Mouse (Mus musculus) midbrain, embryonic 12.5 days (tissue): ENCODE results near the gene Tdp2. TPM values are rescaled to one million over a fixed set of nuclear protein-coding genes. Genes with fewer than 3 reads are reported as not detected.

Experiments
- ATAC-seq: fragments of 200-750 bp; cut with Nextera tagmentation; 2 replicates; pipeline ENCODE4 v1.8.0; 2017; ENCODE audit warnings: low read depth, moderate TSS enrichment, moderate library complexity; ENCODE audit not compliant: low FRiP score
- H3K27ac ChIP-seq: fragments of 300-500 bp; sonication (generic); replicated peaks from 2 replicates; pipeline ENCODE4 v1.5.1; 2016; ENCODE audit warnings: mild to moderate bottlenecking
- H3K27me3 ChIP-seq: fragments of 300-500 bp; sonication (generic); 2 replicates; pipeline ENCODE4 v1.6.1; 2016; ENCODE audit warnings: mild to moderate bottlenecking
- H3K36me3 ChIP-seq: fragments of 300-500 bp; sonication (generic); 2 replicates; pipeline ENCODE4 v1.6.1; 2016
- H3K4me1 ChIP-seq: fragments of 300-500 bp; sonication (generic); 2 replicates; pipeline ENCODE4 v1.6.1; 2016
- H3K4me2 ChIP-seq: fragments of 300-500 bp; sonication (generic); replicated peaks from 2 replicates; pipeline ENCODE4 v1.6.1; 2016; ENCODE audit warnings: mild to moderate bottlenecking, moderate library complexity
- H3K4me3 ChIP-seq: fragments of 300-500 bp; sonication (generic); 2 replicates; pipeline ENCODE4 v1.5.1; 2016; ENCODE audit warnings: mild to moderate bottlenecking
- H3K9ac ChIP-seq: fragments of 300-500 bp; sonication (generic); replicated peaks from 2 replicates; pipeline ENCODE4 v1.6.1; 2016; ENCODE audit warnings: mild to moderate bottlenecking, moderate library complexity
- H3K9me3 ChIP-seq: fragments of 300-500 bp; sonication (generic); 2 replicates; pipeline ENCODE4 v1.6.1; 2016; ENCODE audit warnings: mild to moderate bottlenecking
- WGBS: fragments of 180-500 bp; shearing (Covaris S2); methylation state at CpG from one replicate; pipeline ENCODE4 v1.1.7; 2016; 5-methylcytosine and 5-hydroxymethylcytosine counted together
- polyA plus RNA-seq: library from polyadenylated mRNA; unstranded; fragments of >200 nt; fragmentation: Nextera tagmentation; extraction: Ambion mirVana; gene quantifications from 2 replicates; pipeline ENCODE4 v1.2.1, GENCODE M21; 2016

Gene Tdp2
- polyA plus RNA-seq, 1 experiment from 2014 or later = 69.3 TPM

DNA sequence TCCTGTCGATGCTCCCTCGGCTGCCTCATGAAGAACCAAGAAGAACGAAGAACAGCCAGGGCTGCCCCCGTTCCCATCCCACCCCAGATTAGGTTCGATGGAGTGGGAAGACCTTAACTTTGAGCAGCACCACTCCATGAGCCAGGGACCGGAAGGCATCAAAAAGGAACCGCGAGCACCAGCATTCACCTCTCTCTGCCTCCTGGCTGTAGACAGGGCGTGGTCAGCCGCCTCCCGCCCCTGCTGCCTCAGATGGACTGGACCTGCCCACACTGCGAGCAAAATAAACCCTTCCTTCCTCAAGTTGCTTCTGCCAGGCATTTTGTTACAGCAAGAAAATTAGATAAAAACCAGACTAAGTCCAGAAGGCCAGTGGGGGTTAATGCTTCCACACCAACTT lies 29.6 kb downstream of the Tdp2 start:
- 85% methylated on average over 12 of the region's 12 CpGs for WGBS
- Histone ChIP-seq H3K27me3 (no peaks in the 10 kb centered on the region), H3K9me3 (no peaks in the 10 kb centered on the region), H3K4me1 (0 out of 2 replicates have a peak, but pooled peaks cover 3% of the 10 kb centered on the region), H3K4me3 (no peak overlapping the region), H3K4me2 (no peak overlapping the region), H3K36me3 (no peaks in the 10 kb centered on the region), H3K27ac (no peak overlapping the region), H3K9ac (no peak overlapping the region)
- ATAC-seq = no peak

DNA sequence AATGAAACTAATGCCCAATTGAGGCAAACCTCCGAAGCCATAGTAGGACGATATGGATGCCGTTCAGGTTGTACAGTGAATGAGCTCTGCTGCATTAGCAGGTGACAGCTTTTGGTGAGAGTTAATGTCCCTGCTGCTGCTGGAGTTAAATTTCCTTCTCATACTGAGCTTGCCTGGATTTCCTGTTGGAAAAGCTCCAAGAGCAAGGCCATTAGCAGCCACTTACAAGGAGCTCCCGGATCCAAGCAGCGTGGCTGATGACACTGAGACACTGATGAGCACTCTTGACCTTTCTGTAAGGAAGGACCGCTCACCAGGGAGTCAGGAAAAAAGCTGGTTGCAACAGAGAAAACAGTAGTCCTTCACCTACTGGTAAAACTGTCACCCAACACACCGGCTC lies 30.5 kb downstream of the Tdp2 start:
- Histone ChIP-seq H3K4me3 (no peak overlapping the region), H3K36me3 (no peaks in the 10 kb centered on the region), H3K27ac (no peak overlapping the region), H3K9ac (no peak overlapping the region), H3K4me2 (no peak overlapping the region), H3K27me3 (no peaks in the 10 kb centered on the region), H3K4me1 (0 out of 2 replicates have a peak, but pooled peaks cover 3% of the 10 kb centered on the region), H3K9me3 (no peaks in the 10 kb centered on the region)
- ATAC-seq = no peak
- WGBS = 88% methylated on average over 7 of the region's 7 CpGs

DNA sequence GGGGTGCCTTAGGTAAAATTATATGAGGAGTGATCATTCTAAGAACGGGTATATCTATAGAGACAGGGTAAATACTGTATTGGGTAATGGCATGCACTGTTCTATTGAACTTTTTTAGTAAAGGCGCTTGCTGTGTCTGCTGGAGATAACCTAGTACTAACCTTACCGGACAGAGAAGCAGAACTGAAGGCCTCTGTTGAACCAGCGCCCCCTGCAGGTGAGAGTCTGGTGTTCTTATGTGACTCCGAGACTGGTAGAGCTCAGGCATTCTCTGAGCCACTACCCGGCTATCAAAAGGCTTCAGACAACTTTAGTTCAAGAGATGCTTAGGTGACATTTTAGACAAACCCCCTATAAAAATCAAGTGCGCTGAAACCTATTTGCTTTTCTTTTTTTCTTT lies 31.0 kb downstream of the Tdp2 start:
- WGBS = 62% methylated on average over 7 of the region's 7 CpGs
- Histone ChIP-seq H3K4me2 (no peak overlapping the region), H3K4me3 (no peak overlapping the region), H3K9ac (no peak overlapping the region), H3K27ac (no peak overlapping the region), H3K36me3 (no peaks in the 10 kb centered on the region), H3K27me3 (no peaks in the 10 kb centered on the region), H3K9me3 (no peaks in the 10 kb centered on the region), H3K4me1 (0 out of 2 replicates have a peak, but pooled peaks cover 3% of the 10 kb centered on the region)
- no peak for ATAC-seq

DNA sequence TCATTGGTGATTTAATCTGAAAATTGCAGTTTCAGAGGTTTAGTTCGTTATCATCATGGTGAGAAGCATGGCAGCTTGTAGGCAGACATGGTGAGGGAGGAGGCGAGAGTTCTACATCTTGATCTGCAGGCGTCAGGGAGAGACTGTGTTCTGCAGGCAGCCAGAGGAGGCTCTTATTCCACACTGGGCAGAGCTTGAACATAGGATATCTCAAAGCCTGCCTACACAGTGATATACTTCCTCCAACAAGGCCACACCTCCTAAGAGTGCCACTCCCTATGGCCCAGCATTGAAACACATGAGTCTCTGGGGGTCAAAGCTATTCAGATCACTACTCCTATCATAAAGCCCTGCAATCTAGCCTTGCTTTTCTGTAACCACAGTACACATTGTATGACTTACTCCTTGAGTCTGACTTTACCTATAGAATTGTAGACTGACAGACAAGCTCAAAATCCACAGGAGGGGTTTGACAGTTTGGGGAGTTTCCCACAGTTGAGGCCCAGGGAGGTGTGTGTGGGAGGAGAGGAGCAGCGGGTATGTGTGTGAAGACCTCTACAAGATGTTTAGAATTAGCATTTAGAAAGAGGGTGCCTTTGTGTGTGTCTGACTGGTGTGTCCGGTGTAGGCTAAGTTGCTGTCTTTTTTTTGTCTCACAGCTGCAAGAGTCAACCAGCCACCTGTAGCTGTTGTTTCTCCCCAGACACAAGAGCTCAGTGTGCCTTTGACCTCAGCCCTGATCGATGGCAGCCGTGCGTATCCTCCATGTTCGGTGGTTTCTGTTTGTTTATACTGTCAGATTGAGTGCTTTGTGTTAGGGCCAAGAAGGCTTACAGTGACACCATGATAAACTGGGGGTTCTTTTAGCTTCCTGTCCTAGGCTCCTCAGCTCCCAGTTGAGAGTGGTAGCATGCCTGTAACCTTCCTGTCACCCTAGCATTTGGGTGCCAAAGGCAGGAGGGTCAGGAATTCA lies 35.2 kb downstream of the Tdp2 start:
- no peaks in the 10 kb centered on the region for H3K27me3 ChIP-seq
- 0 out of 2 replicates have a peak, but pooled peaks cover 3% of the 10 kb centered on the region for H3K4me1 ChIP-seq
- H3K27ac ChIP-seq = no peak overlapping the region
- no peaks in the 10 kb centered on the region for H3K9me3 ChIP-seq
- ATAC-seq = no peak
- no peak overlapping the region for H3K9ac ChIP-seq
- H3K4me3 ChIP-seq = no peak overlapping the region
- 71% methylated on average over 9 of the region's 9 CpGs for WGBS
- no peaks in the 10 kb centered on the region for H3K36me3 ChIP-seq
- no peak overlapping the region for H3K4me2 ChIP-seq

DNA sequence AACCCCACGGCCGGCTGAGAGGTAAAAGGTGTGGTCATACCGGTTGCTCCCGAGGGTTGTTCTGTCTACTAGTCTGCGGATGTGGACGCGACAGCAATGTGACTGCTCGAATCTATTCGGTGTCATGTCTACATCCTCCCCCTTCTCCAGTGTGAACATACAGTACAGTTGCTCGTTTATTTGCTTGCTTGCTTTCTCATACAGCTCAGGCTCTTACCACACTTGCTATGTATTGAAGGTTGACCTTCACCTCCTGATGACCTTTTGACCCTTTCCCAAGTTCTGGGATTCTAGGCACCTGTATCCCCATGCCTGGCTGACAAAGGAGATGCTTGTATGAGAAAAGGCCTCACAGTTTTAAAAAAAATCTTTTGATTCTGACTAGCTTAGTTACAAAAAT lies 36.3 kb downstream of the Tdp2 start:
- no peak for ATAC-seq
- no peak overlapping the region for H3K27ac ChIP-seq
- H3K9ac ChIP-seq = no peak overlapping the region
- no peaks in the 10 kb centered on the region for H3K4me1 ChIP-seq
- WGBS = 91% methylated on average over 10 of the region's 10 CpGs
- no peaks in the 10 kb centered on the region for H3K9me3 ChIP-seq
- H3K27me3 ChIP-seq = no peaks in the 10 kb centered on the region
- H3K36me3 ChIP-seq = no peaks in the 10 kb centered on the region
- H3K4me2 ChIP-seq = no peak overlapping the region
- H3K4me3 ChIP-seq = no peak overlapping the region

DNA sequence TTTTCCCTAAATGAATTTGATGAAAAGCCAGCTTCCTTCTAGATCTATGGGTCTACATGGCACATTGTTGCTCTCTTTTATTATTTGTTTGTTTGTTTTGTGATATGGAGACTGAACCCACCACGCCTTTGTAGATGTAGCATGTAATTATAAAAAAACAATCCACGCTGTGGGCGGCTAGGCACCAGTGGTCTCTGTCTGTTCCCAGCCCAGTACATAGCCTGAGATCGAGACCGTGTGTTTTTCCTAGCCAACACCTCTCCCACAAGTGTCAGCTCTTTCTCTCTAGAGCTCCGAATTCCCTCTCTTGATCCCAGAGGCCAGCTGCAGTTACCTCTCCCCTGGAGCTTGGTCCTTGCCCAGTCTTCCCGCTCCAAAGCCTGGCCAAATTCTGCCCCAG lies 36.8 kb downstream of the Tdp2 start:
- Histone ChIP-seq H3K27me3 (no peaks in the 10 kb centered on the region), H3K4me2 (no peak overlapping the region), H3K27ac (no peak overlapping the region), H3K36me3 (no peaks in the 10 kb centered on the region), H3K9me3 (no peaks in the 10 kb centered on the region), H3K4me1 (no peaks in the 10 kb centered on the region), H3K9ac (no peak overlapping the region), H3K4me3 (no peak overlapping the region)
- ATAC-seq = no peak
- WGBS = 91% methylated on average over 7 of the region's 7 CpGs

DNA sequence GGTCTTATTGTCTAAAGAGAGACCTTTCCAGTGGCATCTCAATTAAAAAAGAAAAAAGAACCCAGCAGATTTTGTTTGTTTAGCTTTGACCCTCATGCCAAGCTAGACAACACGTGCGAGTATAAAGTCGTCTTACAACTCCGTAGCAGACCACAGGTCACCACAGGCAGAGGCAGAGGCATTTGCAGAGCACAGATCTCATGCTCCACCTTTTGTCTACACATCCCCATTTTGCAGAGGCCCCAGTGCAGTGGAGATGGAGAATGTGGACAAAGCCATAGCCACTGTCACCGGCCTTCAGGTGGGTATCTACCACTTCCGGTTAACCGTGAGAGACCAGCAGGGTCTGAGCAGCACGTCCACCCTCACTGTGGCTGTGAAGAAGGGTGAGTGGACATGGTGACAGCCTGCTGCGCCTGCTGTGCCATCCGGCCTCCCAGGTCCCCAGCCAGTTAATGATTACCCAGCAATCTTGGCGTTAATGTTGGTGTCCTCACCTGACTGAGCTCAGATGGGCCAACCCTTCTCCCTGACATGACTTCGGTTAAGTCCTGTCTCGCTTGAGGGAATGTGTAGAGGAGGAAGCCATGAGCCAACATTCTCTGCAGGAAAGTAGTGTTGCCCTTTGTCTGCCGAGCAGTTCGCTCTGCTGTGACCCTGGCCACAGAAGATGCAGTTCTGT lies 48.0 kb downstream of the Tdp2 start:
- H3K4me1 ChIP-seq = no peaks in the 10 kb centered on the region
- H3K9me3 ChIP-seq = no peaks in the 10 kb centered on the region; the same call in 1 of the 2 replicates
- H3K27ac ChIP-seq = no peak overlapping the region
- H3K27me3 ChIP-seq = no peaks in the 10 kb centered on the region
- no peak overlapping the region for H3K9ac ChIP-seq
- 90% methylated on average over 15 of the region's 15 CpGs for WGBS
- no peak for ATAC-seq
- H3K36me3 ChIP-seq = no peaks in the 10 kb centered on the region
- H3K4me3 ChIP-seq = no peak overlapping the region
- no peak overlapping the region for H3K4me2 ChIP-seq

DNA sequence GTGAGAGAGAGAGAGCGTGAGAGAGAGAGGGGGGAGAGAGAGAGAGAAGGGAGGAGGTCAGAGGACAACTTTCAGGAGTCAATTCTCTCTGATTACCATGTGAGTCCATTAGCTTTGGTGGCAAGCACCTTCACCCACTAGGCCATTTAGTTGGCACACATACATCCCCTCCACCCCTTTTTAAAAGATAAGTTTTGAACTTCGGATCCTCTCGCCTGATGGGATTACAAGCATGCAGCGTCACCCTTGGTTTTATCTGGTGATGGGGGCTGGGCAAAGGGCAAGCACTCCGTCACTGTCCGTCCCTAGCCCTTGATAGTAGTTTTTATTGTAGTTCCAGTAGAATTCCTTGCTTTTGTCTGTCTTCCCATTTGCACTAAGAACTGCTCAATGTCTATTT lies 48.7 kb downstream of the Tdp2 start:
- Histone ChIP-seq H3K4me1 (no peaks in the 10 kb centered on the region), H3K9me3 (no peaks in the 10 kb centered on the region; the same call in 1 of the 2 replicates), H3K9ac (no peak overlapping the region), H3K27ac (no peak overlapping the region), H3K4me3 (no peak overlapping the region), H3K36me3 (no peaks in the 10 kb centered on the region), H3K27me3 (no peaks in the 10 kb centered on the region), H3K4me2 (no peak overlapping the region)
- WGBS = 89% methylated on average over 6 of the region's 6 CpGs
- ATAC-seq = no peak

DNA sequence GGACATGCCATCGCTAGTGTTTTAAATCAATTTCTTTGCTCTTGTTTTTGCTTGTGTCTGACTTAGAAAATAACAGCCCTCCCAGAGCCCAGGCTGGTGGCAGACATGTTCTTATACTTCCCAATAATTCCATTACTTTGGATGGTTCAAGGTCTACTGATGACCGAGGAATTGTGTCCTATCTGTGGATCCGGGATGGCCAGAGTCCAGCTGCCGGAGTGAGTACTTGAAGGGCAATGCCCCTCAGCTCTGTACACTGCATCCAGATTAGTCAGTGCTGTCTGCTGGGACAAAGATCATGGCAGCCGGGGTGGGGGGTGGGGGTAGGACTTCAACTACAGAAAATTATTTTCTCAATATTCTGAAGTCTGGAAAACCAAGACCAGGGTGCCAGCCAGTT lies 49.2 kb downstream of the Tdp2 start:
- Histone ChIP-seq H3K27me3 (no peaks in the 10 kb centered on the region), H3K4me2 (no peak overlapping the region), H3K36me3 (no peaks in the 10 kb centered on the region), H3K4me1 (no peaks in the 10 kb centered on the region), H3K9me3 (no peaks in the 10 kb centered on the region), H3K27ac (no peak overlapping the region), H3K4me3 (no peak overlapping the region), H3K9ac (no peak overlapping the region)
- ATAC-seq = no peak
- 87% methylated on average over 5 of the region's 5 CpGs for WGBS

DNA sequence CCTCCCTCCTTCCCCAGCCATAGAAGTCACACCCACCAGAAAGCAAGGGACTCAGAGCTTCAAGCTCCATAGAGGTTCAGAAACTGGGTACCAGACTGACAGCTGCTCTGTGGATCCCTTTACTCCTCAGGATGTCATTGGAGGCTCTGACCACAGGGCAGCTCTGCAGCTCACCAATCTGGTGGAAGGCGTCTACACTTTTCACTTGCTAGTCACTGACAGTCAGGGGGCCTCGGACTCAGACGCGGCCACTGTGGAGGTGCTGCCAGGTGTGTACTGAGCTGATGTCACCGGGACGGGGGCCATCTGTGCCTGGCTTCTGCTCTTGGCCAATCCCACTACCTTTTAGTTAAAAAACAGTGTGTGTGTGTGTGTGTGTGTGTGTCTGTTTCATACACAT lies 50.9 kb downstream of the Tdp2 start:
- Histone ChIP-seq H3K4me1 (no peaks in the 10 kb centered on the region), H3K9me3 (no peaks in the 10 kb centered on the region), H3K4me3 (no peak overlapping the region), H3K9ac (no peak overlapping the region), H3K27me3 (no peaks in the 10 kb centered on the region), H3K27ac (no peak overlapping the region), H3K36me3 (no peaks in the 10 kb centered on the region), H3K4me2 (no peak overlapping the region)
- 91% methylated on average over 6 of the region's 6 CpGs for WGBS
- ATAC-seq = no peak

DNA sequence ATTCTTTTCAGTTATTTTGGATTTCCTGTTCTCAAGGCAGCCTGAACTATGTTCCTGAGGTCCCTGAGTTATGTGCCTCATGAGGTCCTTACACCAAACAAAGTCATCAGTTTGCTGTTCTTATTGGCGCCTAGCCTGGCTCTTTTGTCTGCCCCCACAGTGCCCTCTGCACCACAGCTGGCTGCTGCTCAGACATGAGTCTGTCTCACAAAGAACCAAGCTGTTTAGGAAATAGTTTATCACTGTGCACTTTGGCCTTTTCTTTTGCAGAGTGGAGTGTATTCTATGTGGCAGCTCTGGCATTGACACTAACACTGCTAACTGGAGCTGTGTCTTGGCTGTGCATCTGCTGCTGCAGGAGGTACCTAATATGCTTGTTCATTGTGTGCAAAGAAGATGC lies 58.1 kb downstream of the Tdp2 start:
- no peak overlapping the region for H3K4me2 ChIP-seq
- H3K9ac ChIP-seq = no peak overlapping the region
- H3K4me1 ChIP-seq = no peaks in the 10 kb centered on the region
- H3K9me3 ChIP-seq = no peaks in the 10 kb centered on the region
- no peaks in the 10 kb centered on the region for H3K36me3 ChIP-seq
- ATAC-seq = no peak
- no peaks in the 10 kb centered on the region for H3K27me3 ChIP-seq
- H3K27ac ChIP-seq = no peak overlapping the region
- 57% methylated on average over 1 of the region's 1 CpGs for WGBS
- H3K4me3 ChIP-seq = no peak overlapping the region
